Mouse (Mus musculus): ENCODE measurements around the gene Dnase2a. TPM values are rescaled to one million over a fixed set of nuclear protein-coding genes. Genes with fewer than 3 reads are reported as not detected.
A peak's percentile ranks its signal among the peaks of the same experiment; 100 is the strongest.
"Not testable (repeated sequence)": the region's sequence is repeated elsewhere in the genome, so short reads cannot be mapped to it uniquely, and the experiment has no call there.

Dnase2a gene
- total RNA-seq, 2 experiments from 2014 or later: 2.5 to 2.9 TPM

DNA sequence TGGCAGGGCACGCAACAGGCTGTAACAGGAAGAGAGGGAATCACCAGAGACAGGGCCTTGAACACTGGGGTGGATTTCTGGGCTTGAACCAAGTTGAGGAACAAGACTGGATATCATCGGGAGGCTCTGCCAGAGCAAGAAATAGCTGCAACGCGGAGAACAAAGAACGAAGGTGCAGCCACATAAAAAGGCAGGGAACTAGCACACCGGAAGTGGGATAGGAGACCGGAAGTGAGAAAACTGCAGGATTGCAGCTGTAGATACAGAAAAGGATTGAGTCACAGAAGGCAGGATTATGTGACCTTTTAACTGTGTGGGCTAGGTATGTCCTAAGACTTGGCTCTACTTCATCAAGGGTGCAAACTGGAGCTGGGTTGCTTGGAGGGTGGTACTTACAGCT is 4.0 kb upstream of the Dnase2a start:
- intact Hi-C loops (cut with DNase I): loop anchor here (5.0 kb wide), 1 partner anchor 57 kb away; the partner anchor contains the start of gene Calr
- no peak for DNase-seq (ENCODE audit: extremely low spot score in 1 of 2, low spot score in 2 of 2)

DNA sequence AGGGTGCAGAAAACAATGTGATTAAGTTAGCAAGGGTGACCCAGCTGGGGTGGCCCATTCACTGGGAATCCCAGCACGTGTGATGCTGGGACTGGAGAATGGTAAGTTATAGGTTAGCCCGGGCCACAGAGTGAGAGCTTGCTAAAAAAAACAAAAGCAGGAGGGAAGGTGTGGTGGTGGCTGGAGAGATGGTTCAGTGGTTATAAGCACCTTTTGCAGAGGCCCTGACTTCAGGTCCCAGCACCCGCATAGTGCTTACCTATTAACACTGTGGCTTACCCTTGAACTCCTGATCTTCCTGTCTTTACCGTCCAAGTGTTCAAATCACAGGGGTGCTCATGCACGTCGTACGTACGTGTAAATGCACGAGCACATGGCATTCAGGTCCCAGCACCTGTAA is 1.3 kb upstream of the Dnase2a start:
- intact Hi-C loops (cut with DNase I): no loop called here
- DNase-seq (ENCODE audit: extremely low spot score in 1 of 2, low spot score in 2 of 2): no peak

DNA sequence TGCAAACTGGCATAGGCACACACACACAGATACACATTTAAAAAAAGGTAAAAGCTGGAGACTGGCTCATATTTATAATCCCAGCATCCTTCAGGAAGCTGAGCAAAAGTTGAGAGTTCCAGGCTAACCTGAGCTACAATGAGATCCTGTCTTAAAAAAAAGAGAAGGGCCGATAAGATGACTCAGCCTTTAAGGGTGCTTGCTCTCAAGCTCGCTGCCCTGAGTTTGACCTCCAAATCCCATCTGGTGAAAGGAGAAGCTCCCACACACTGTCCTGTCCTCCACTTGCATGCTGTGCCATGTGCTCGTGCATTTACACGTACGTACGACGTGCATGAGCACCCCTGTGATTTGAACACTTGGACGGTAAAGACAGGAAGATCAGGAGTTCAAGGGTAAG is 867 bp upstream of the Dnase2a start:
- DNase-seq (ENCODE audit: extremely low spot score in 1 of 2, low spot score in 2 of 2): no peak
- intact Hi-C loops (cut with DNase I): no loop called here

DNA sequence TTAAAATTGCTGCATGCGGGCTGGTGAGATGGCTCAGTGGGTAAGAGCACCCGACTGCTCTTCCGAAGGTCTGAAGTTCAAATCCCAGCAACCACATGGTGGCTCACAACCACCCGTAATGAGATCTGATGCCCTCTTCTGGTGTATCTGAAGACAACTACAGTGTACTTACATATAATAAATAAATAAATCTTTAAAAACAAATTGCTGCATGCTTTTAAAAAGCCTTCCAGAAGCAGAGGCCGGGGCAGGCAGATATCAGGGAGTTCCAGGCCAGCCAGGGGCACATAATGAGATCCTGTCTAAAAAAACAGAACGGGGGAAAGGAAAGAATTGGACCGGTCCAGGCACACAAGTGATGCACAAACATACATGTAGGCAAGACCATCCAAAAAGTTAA is 381 bp upstream of the Dnase2a start:
- DNase-seq (ENCODE audit: extremely low spot score in 1 of 2, low spot score in 2 of 2); intact Hi-C loops (cut with DNase I): not testable (repeated sequence)

DNA sequence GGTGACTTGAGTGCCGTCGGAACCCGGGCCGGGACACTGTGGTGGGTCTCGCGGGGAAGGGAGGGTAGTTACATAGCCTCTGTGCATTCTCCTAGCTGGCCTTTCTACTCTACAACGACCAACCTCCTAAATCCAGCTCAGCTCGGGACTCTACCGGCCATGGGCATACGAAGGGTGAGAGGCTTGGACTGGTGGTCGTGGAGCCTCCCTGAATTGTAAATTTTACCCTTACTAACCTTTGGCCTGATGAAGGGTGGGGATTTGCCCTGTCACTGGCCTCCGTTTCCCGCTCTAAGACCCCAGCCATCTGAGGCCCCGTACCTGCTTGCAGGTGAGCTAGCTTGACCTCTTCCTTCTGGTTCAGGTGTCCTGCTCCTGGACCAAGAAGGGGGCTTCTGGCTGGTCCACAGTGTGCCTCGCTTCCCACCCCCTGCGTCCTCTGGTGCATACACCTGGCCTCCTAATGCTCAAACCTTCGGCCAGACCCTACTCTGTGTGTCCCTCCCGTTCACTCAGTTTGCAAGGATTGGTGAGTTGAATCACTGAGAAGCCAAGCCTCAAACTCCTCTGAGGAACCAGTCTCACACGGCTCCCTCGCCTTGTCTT is 905 bp downstream of the Dnase2a start:
- no peak for DNase-seq (ENCODE audit: extremely low spot score in 1 of 2, low spot score in 2 of 2)
- intact Hi-C loops (cut with DNase I): no loop called here

DNA sequence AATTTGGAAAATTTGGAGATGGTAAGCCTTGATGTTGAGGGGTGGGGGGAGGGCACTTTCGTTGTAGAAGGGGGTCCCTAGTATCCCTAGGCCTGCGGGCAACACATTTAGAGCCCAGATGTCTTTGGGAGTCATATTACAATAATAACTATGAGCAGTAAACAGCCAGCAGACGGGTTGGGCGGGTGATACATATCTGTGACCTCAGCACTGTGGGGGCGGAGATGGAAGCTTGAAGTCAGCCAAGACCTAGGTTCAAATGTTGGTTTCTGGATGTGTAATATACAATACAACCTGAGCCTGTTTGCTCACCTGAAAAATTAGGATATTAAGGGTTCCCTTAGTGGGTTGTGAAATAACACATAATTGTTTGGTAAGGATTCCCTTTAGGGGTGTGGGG is 1.6 kb downstream of the Dnase2a start:
- intact Hi-C loops (cut with DNase I): no loop called here
- DNase-seq (ENCODE audit: extremely low spot score in 1 of 2, low spot score in 2 of 2): no peak

DNA sequence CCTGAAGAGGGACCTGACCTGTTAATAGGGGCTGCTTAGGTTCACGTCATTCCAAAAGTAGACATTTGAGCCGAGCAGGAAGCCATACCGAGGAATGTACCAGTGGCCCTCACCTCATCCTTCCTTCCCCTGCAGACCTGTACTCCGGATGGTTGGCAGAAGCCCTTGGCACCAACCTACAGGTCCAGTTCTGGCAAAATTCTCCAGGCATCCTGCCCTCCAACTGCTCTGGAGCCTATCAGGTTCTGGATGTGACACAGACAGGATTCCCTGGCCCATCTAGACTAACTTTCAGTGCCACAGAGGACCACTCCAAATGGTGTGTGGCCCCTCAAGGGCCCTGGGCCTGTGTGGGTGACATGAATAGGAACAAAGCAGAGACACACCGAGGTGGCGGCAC is 2.2 kb downstream of the Dnase2a start:
- intact Hi-C loops (cut with DNase I): no loop called here
- no peak for DNase-seq (ENCODE audit: extremely low spot score in 1 of 2, low spot score in 2 of 2)

DNA sequence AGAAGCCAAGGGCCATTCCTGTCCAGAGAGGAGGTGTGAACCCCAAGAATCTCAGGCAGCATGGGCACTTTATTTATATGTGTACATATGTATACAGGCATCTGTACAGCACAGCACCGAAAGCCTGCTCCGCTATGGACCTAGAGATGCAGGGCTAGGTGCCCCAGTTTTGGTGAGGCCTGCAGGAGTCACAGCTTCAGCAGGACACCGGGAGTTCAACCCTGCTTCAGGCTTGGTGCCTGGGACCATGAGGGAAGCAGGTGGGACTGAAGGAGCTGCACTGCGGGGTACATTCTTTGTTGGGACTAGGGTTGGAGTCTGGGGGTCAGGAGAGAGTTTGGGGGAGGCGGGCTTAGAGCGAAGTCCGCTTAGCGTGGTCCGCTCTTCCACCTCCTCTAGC is 3.5 kb downstream of the Dnase2a start:
- no peak for DNase-seq (ENCODE audit: extremely low spot score in 1 of 2, low spot score in 2 of 2)
- intact Hi-C loops (cut with DNase I): no loop called here

DNA sequence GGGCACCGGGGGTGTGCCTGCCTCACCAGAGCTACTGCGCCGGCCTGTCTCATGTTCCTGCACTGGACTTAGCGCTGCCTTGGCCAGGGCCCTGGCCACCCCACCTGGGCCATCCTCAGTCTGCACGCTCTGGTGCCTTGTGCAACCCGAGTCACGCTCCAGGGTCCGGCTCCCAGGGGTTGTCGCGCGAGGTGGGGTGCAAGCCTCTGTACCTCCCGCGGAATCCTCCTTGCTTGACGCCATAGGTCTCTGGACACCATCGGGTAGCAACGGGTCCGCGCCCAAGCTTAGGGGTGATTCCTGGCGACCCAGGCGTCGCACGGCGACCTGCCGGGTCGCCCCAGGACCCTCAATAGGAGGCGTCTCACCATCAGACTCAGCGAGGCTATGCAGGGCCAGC is 4.0 kb downstream of the Dnase2a start:
- intact Hi-C loops (cut with DNase I): no loop called here
- no peak for DNase-seq (ENCODE audit: extremely low spot score in 1 of 2, low spot score in 2 of 2)

DNA sequence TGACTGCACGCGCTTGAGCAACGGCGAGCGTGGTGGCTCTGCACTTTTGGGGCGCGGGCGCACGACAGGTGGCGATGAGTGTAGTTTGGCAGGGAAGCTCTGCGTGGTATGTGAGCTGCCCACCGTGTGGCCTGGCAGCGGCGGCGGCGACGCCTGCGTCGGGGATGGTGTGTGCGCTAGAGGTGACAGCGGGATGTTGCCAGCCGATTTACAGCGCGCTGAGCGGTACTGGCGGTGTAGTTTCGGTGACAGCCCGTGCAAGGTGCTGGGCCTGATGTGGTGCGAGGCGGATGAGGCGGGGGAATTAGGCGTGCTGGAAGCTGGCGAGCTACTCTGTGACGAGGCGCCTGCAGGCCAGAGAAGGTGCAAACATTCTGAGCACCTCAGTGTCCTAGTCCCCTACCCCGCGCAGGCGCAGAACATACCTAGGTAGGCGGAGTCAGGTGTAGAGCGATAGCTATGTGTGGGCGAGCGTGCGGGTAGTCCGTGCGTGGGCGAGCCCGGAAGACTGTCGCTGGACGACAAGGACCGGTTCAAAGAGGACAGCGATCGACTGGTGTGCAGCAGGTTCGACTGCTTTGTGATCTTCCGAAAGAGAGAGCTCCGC is 4.6 kb downstream of the Dnase2a start:
- intact Hi-C loops (cut with DNase I): no loop called here
- DNase-seq (ENCODE audit: extremely low spot score in 1 of 2, low spot score in 2 of 2): peak in 1 of 2 experiments; percentile 73

DNA sequence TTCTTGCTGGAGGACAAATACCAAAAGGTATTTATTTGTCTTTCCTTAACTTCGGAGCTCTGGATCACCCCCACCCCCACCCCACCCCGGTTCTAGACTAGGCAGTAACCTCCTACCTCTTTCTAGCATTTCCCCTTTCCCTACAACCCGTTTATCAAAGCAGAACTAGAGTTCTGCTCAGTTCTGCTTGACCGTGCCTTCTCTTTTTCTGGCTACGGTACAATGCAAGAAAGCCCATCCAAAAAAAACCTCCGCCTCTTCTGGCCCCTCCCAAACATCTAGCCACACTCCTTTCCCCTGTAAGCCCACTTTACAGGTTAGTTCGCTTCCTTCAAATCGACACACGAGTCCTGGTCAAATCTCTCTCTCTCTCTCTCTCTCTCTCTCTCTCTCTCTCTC is 5.1 kb downstream of the Dnase2a start:
- no peak for DNase-seq (ENCODE audit: extremely low spot score in 1 of 2, low spot score in 2 of 2)
- intact Hi-C loops (cut with DNase I): no loop called here

DNA sequence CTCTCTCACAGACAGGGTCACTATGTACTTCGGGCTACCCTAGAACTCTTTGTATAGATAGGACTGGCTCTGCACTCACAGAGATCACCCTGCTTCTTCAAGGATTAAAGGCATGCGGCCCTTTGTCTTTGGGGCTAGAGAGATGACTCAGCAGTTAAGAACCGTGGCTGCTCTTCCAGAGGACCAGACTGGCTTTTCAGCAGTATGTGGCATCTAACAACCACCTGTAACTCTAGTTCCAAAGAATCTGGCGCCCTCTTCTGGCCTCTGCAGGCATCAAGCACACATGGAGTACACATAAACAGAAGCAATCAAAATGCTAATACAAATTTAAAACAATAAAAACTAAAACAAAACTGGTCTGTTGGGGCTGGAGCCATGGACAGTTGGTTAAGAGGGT is 5.6 kb downstream of the Dnase2a start:
- DNase-seq (ENCODE audit: extremely low spot score in 1 of 2, low spot score in 2 of 2): peak in 1 of 2 experiments; percentile 51
- intact Hi-C loops (cut with DNase I): no loop called here

DNA sequence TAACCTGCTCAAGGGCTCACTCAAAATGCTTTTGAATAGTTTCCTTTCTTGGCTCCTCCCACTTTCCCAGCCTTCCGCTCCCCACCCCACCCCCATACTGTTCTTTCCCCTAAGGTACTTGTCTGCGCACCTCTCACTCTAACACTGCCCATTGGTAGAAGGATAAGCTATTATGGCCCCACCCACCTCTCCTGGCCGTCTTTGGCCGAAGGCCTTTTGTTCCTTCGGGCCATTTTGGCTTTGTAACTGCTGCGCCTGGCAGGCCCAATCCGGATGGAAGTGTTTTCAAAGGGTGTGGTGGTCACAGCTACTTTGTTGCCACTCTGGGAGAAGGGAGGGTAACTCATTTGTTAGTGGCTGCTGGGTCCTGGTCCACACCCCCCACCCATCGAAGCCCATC is 6.9 kb downstream of the Dnase2a start:
- DNase-seq (ENCODE audit: extremely low spot score in 1 of 2, low spot score in 2 of 2): no peak
- intact Hi-C loops (cut with DNase I): no loop called here

DNA sequence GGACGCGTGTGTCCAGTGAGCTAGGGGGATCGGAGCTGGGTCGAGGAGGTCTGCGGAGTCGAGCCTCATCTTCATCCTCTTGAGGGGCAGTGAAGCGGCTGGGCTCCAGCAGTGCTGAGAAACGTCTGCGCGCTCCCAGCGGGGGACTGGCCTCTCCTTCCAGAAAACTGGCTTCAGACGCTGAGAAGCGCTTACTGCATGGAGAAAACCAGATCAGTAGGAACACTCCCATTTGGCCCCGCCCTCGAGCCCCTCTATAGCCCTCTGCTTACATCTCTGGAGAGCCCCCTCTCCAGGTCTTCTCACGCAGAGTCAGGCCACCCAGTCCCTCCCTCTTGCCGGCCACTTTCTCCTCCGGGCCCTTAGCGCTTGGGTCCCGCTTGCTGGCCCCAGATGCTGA is 9.4 kb downstream of the Dnase2a start:
- no peak for DNase-seq (ENCODE audit: extremely low spot score in 1 of 2, low spot score in 2 of 2)
- intact Hi-C loops (cut with DNase I): no loop called here

DNA sequence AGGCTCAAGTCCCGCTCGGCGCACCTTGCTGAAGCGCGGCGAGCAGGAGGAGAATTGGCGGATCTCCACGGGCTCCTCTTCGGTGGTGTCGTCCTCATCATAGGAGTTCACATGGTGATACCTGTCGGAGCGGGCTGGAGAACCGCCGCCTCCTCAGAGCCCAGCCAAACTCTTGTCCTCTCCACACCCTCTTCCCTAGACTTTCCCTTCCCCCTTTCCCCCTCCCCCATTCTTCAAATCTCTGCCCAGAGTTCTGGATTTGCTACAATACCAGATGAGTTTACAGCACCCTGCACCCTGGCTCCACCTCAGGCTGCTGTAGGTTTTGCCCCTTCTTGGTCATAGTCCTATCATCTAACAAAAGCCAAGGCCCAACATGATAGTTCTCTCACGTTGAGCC is 10.3 kb downstream of the Dnase2a start:
- DNase-seq (ENCODE audit: extremely low spot score in 1 of 2, low spot score in 2 of 2): no peak
- intact Hi-C loops (cut with DNase I): no loop called here

DNA sequence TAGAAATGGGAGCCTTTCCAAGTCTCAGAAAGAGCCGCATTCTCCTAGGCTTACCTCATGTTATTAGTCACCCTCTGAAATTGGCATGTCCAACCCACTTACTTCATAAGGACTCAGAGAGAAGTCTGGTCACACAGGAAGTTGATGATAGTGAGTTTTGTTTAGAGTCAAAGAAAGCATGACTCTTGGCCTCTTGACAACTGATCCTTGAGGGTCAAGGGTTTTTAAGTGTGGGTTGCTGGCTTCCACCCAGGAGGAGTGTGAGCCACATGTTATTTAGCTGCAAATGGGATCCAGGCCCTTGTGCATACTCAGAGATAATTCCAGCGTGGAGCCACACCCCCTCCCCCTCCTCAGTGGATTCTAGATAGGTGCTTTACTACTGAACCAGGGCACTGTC is 13.2 kb downstream of the Dnase2a start:
- intact Hi-C loops (cut with DNase I): no loop called here

DNA sequence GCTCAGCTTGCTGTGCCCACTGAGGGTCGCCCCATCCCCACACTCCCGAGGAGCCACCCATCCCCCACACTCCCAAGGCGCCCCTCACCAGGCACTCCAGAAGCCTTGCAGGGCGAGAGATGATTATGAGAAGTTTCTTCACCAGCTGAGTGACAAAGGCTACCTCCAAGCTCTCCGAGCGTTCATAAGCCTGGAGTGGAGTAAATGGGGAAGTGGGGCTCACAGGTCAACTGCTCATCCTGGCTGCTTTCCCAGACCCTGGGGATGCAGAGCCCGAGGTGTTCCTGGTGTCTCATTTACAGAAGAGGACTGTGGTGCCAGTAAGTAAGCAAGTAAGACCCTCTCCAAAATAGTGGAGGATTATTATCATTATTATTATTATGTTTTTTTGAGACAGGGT is 17.2 kb downstream of the Dnase2a start:
- no peak for DNase-seq (ENCODE audit: extremely low spot score in 1 of 2, low spot score in 2 of 2)

More for the DNA sequence above, 13.2 kb downstream of the Dnase2a start:
- no peak for DNase-seq (ENCODE audit: extremely low spot score in 1 of 2, low spot score in 2 of 2)

DNA sequence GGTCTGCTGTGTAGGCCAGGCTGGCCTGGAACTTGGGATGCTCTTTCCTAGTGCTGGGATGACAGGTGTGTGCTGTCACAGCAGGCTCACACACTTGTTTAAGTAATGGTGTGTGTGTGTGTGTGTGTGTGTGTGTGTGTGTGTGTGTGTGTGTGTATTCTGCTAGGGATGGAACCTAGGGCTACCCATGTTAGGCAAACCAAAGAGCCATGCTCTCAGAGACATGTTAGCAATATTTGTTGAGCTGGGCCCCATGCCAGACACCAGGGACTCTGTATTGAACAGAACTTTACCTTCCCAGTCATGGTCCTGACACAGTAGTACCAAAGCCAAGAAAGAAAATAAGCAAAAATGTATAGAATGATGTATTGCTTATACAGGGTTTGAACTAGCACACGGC is 19.2 kb downstream of the Dnase2a start:
- intact Hi-C loops (cut with DNase I): no loop called here
- no peak for DNase-seq (ENCODE audit: extremely low spot score in 1 of 2, low spot score in 2 of 2)

More for the DNA sequence above, 17.2 kb downstream of the Dnase2a start:
- intact Hi-C loops (cut with DNase I): no loop called here

DNA sequence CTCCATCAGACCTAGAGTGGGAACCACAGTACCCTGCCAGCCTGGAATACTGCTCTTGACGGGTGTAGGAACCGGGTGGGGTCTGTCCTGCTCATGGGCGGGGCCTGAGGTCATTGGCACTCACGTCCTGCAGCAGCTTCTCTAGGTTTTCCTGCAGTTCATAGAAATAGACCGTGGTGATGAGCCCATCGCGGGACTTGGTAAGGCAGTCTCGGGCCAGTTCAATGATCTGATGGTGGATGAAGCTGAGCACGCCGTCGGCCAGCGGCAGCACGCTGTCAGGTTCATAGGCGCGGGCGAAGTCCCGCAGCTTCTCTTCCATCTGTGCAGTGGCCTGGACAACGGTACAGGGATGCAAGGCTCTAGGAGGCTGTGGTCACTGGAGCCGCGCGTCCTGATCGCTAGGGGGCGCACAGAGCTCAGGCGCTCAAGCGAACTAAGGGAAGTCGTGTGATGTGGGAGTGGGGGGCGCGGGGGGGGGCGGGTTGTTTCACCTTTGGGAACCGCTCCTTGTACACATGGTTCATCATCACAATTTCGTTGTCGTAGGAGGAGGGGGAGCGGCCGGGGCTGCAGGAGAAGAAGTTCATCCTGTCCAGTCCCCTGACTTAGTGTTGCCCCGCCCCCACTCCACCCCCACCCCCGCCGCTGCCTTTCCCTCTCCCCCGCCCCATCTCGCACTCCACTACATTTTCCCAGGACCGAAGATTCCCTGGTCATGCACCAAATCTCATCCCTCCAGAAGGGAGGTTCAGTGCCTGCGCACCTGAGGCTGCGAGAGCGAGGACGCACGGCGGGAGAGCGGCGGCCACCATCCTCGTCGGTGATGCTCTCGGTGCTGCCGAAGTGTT is 20.3 kb downstream of the Dnase2a start:
- peak in 1 of 2 experiments; percentile 80 for DNase-seq (ENCODE audit: extremely low spot score in 1 of 2, low spot score in 2 of 2)
- intact Hi-C loops (cut with DNase I): no loop called here

DNA sequence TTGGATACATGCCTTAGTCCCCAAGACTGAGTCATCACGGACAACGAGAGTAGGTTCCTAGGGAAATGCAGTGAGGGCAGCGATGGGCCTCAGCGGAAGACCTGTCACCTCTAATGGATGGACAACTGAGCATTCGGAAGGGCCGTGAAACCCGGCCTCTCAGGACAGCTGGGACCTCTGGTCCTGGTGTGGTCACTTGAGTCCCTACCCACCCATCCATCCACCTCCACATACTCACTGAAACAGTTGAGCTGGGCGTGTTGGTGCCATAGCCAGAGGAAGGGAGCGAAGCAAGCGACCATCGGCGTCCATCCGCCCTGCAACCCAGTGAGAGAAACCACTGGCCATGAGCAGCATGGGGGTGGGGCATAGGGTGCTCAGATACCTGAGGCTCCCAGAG is 22.2 kb downstream of the Dnase2a start:
- intact Hi-C loops (cut with DNase I): no loop called here
- no peak for DNase-seq (ENCODE audit: extremely low spot score in 1 of 2, low spot score in 2 of 2)

Measured in left cerebral cortex, postnatal 10 days (tissue).